Mouse (Mus musculus): ENCODE results near the gene Olfr411.
A peak's percentile ranks its signal among the peaks of the same experiment; 100 is the strongest.

The Olfr411 gene

GRCm38 (mm10) chr11:74352550-74352949 lies at the start of gene Olfr411:
Gene Olfr411 (minus strand): TSS chr11:74352650.
- no peak for DNase-seq

GRCm38 (mm10) chr11:74402126-74402525 lies 49.7 kb upstream of the Olfr411 start:
- peak; percentile 57 for DNase-seq

GRCm38 (mm10) chr11:74395583-74395982 lies 43.1 kb upstream of the Olfr411 start:
- no peak for DNase-seq

- no peak for DNase-seq
Observed at GRCm38 (mm10) chr11:74393489-74393888, 41.0 kb upstream of the Olfr411 start.

GRCm38 (mm10) chr11:74392903-74393302 lies 40.5 kb upstream of the Olfr411 start:
- DNase-seq, result no peak

- no peak for DNase-seq
Observed at GRCm38 (mm10) chr11:74391899-74392298, 39.4 kb upstream of the Olfr411 start.

- no peak for DNase-seq
Observed at GRCm38 (mm10) chr11:74387203-74387602, 34.8 kb upstream of the Olfr411 start.

GRCm38 (mm10) chr11:74385674-74386073 lies 33.2 kb upstream of the Olfr411 start:
- DNase-seq, result no peak

- no peak for DNase-seq
Observed at GRCm38 (mm10) chr11:74379166-74379873, 26.9 kb upstream of the Olfr411 start.

GRCm38 (mm10) chr11:74376847-74377246 lies 24.4 kb upstream of the Olfr411 start:
- DNase-seq, result peak; percentile 62

- DNase-seq, result peak; percentile 72
Observed at GRCm38 (mm10) chr11:74371393-74372100, 19.1 kb upstream of the Olfr411 start.

GRCm38 (mm10) chr11:74361769-74362168 lies 9.3 kb upstream of the Olfr411 start, which contains the start of gene Olfr412:
Gene Olfr412 (plus strand): TSS chr11:74362069.
- DNase-seq, result no peak

- DNase-seq, result no peak
Observed at GRCm38 (mm10) chr11:74337931-74338330, 14.5 kb downstream of the Olfr411 start, which contains the start of gene Olfr410. Gene Olfr410 (minus strand): TSS chr11:74338031.

- DNase-seq, result no peak
Observed at GRCm38 (mm10) chr11:74328781-74329180, 23.7 kb downstream of the Olfr411 start.

- no peak for DNase-seq
Observed at GRCm38 (mm10) chr11:74326044-74326443, 26.4 kb downstream of the Olfr411 start.
